In genomic region chr2:173183836-173184460, GRCm38 (mm10) we compare ENCODE assay signal across 8 mouse cellular contexts. TPM values are rescaled to one million over a fixed set of nuclear protein-coding genes. Genes with fewer than 3 reads are reported as not detected.
DNase-seq lines count a peak whose midpoint lies in the region; ATAC-seq and TF ChIP-seq lines count a peak whose summit lies in the region.

No protein-coding gene starts in this region.

- no peak for TF ChIP-seq EP300 in MEL (IDR thresholded peaks at IDR 0.05; ENCODE audit: low read depth in 1 of 2, low read length in 2 of 2)
- TF ChIP-seq EP300 in stomach, postnatal 0 days (optimal IDR thresholded peaks at IDR 0.05): no peak

- TF ChIP-seq CTCF in MEL (IDR thresholded peaks at IDR 0.05 in 2 of 3, conservative IDR thresholded peaks at IDR 0.05 in 1 of 3; ENCODE audit: control insufficient read depth in 1 of 3, insufficient read depth in 1 of 3, low read depth in 2 of 3, low read length in 3 of 3, poor library complexity in 1 of 3, severe bottlenecking in 1 of 3): peak in 2 of 3 experiments; percentile 9 to 31; a peak in 2 of 6 replicates
- peak; percentile 83 for TF ChIP-seq CTCF in left cerebral cortex, adult 2 months (IDR thresholded peaks at IDR 0.05)
- peak; percentile 83 for TF ChIP-seq CTCF in stomach, postnatal 0 days (IDR thresholded peaks at IDR 0.05; ENCODE audit: low read depth)

- no peak for ATAC-seq in heart, embryonic 12.5 days (ENCODE audit: insufficient number of reproducible peaks, low FRiP score)
- ATAC-seq in midbrain, embryonic 14.5 days (ENCODE audit: low FRiP score, low TSS enrichment): 0 out of 2 replicates have a peak, but pooled peaks have one; percentile 10
- peak; percentile 19; the same call in 1 of the 2 replicates for ATAC-seq in stomach, postnatal 0 days (ENCODE audit: low FRiP score, low TSS enrichment)

- no peak overlapping the region for H3K27ac ChIP-seq in heart, embryonic 12.5 days (ENCODE audit: poor library complexity, severe bottlenecking)
- no peak overlapping the region for H3K27ac ChIP-seq in MEL (ENCODE audit: control insufficient read depth, low read depth, low read length)
- no peak overlapping the region for H3K27ac ChIP-seq in left cerebral cortex, adult 2 months
- no peak overlapping the region for H3K27ac ChIP-seq in midbrain, embryonic 14.5 days (replicated peaks; ENCODE audit: low read depth, low read length)
- no peak overlapping the region for H3K27ac ChIP-seq in stomach, postnatal 0 days (replicated peaks)

- intact Hi-C loops in heart, postnatal 36 days (cut with DNase I): loop anchor here (1.0 kb wide), 2 partner anchors 19 to 77 kb away; no protein-coding TSS in a partner anchor
- intact Hi-C loops in left cerebral cortex, adult 2 months (cut with DNase I): loop anchor here (1.0 to 10.0 kb wide), 2 partner anchors 77 to 1101 kb away; partner anchors contain the start of gene Gnas

- no peak overlapping the region for H3K4me2 ChIP-seq in heart, embryonic 12.5 days
- no peak overlapping the region for H3K4me2 ChIP-seq in midbrain, embryonic 14.5 days (ENCODE audit: low read length)
- no peak overlapping the region for H3K4me2 ChIP-seq in stomach, postnatal 0 days (replicated peaks; ENCODE audit: low read depth)

- peaks cover 30% of the 10 kb centered on the region for H3K27me3 ChIP-seq in heart, embryonic 12.5 days (replicated peaks)
- H3K27me3 ChIP-seq in MEL (ENCODE audit: control insufficient read depth in 1 of 2, insufficient read depth in 2 of 2, low read length in 2 of 2): no peaks in the 10 kb centered on the region
- 0 out of 2 replicates have a peak, but pooled peaks cover 4% of the 10 kb centered on the region for H3K27me3 ChIP-seq in midbrain, embryonic 14.5 days (ENCODE audit: control insufficient read depth, insufficient read depth, low read length)
- no peaks in the 10 kb centered on the region for H3K27me3 ChIP-seq in stomach, postnatal 0 days (ENCODE audit: control insufficient read depth, insufficient read depth, low read length)

- peak; percentile 91 for DNase-seq in heart, adult 11 months
- DNase-seq in MEL (ENCODE audit: low read depth, low spot score): no peak
- peak; percentile 74 for DNase-seq in embryo, embryonic 9.5 days (ENCODE audit: extremely low spot score)
- peak; percentile 66 to 79 for DNase-seq in heart, postnatal 36 days
- peak; percentile 67 to 75 for DNase-seq in left cerebral cortex, adult 2 months (ENCODE audit: extremely low spot score in 1 of 2, low spot score in 2 of 2)
- peak; percentile 87 for DNase-seq in midbrain, embryonic 14.5 days
- peak; percentile 75 for DNase-seq in stomach, postnatal 0 days (ENCODE audit: low spot score)

- TF ChIP-seq RAD21 in MEL (IDR thresholded peaks at IDR 0.05; ENCODE audit: low read depth, low read length): no peak; the same call in 1 of the 2 replicates

- H3K4me3 ChIP-seq in heart, embryonic 12.5 days: no peak overlapping the region
- no peak overlapping the region for H3K4me3 ChIP-seq in MEL (ENCODE audit: control insufficient read depth in 1 of 2, insufficient read depth in 1 of 2, low read depth in 2 of 2, low read length in 2 of 2)
- no peak overlapping the region for H3K4me3 ChIP-seq in left cerebral cortex, adult 2 months
- H3K4me3 ChIP-seq in midbrain, embryonic 14.5 days (replicated peaks; ENCODE audit: low read depth, low read length): no peak overlapping the region
- H3K4me3 ChIP-seq in stomach, postnatal 0 days (ENCODE audit: low read depth, low read length): no peak overlapping the region

- H3K36me3 ChIP-seq in heart, embryonic 12.5 days: no peaks in the 10 kb centered on the region
- no peaks in the 10 kb centered on the region for H3K36me3 ChIP-seq in MEL (ENCODE audit: control insufficient read depth in 1 of 2, insufficient read depth in 2 of 2, low read length in 2 of 2)
- no peaks in the 10 kb centered on the region for H3K36me3 ChIP-seq in midbrain, embryonic 14.5 days (ENCODE audit: control insufficient read depth, insufficient read depth, low read length)
- no peaks in the 10 kb centered on the region for H3K36me3 ChIP-seq in stomach, postnatal 0 days (ENCODE audit: control insufficient read depth, insufficient read depth, low read length)

- no peaks in the 10 kb centered on the region for H3K4me1 ChIP-seq in heart, embryonic 12.5 days (replicated peaks)
- no peaks in the 10 kb centered on the region for H3K4me1 ChIP-seq in MEL (ENCODE audit: control insufficient read depth in 1 of 2, insufficient read depth in 2 of 2, low read length in 2 of 2)
- no peaks in the 10 kb centered on the region for H3K4me1 ChIP-seq in midbrain, embryonic 14.5 days (ENCODE audit: control insufficient read depth, insufficient read depth, low read length)
- no peaks in the 10 kb centered on the region for H3K4me1 ChIP-seq in stomach, postnatal 0 days (replicated peaks; ENCODE audit: control insufficient read depth, insufficient read depth)

- H3K79me2 ChIP-seq in MEL (ENCODE audit: control insufficient read depth, insufficient read depth, low read length, poor library complexity): no peaks in the 10 kb centered on the region

- TF ChIP-seq POLR2A in MEL (IDR thresholded peaks at IDR 0.05; ENCODE audit: control insufficient read depth in 1 of 2, insufficient read depth in 1 of 2, low read depth in 1 of 2, low read length in 2 of 2, poor library complexity in 1 of 2): no peak

- 8% methylated on average over 8 of the region's 8 CpGs for whole genome bisulfite sequencing in heart, embryonic 12.5 days
- 8% methylated on average over 8 of the region's 8 CpGs for WGBS in midbrain, embryonic 14.5 days
- WGBS in stomach, postnatal 0 days: 2% methylated on average over 8 of the region's 8 CpGs

- no peak overlapping the region for H3K9ac ChIP-seq in heart, embryonic 12.5 days
- no peak overlapping the region for H3K9ac ChIP-seq in MEL (ENCODE audit: control insufficient read depth, low read depth, low read length, poor library complexity, severe bottlenecking)
- H3K9ac ChIP-seq in midbrain, embryonic 14.5 days (replicated peaks; ENCODE audit: low read length): no peak overlapping the region
- H3K9ac ChIP-seq in stomach, postnatal 0 days (ENCODE audit: low read length): no peak overlapping the region

- H3K9me3 ChIP-seq in heart, embryonic 12.5 days (replicated peaks): no peaks in the 10 kb centered on the region
- no peaks in the 10 kb centered on the region for H3K9me3 ChIP-seq in MEL (replicated peaks; ENCODE audit: insufficient read depth, low read length)
- H3K9me3 ChIP-seq in midbrain, embryonic 14.5 days (ENCODE audit: control insufficient read depth, low read length): no peaks in the 10 kb centered on the region
- H3K9me3 ChIP-seq in stomach, postnatal 0 days (ENCODE audit: control insufficient read depth, low read length): no peaks in the 10 kb centered on the region

TF ChIP-seq in MEL, 35 proteins besides CTCF, POLR2A, EP300 and RAD21:
- TF ChIP-seq TBP (IDR thresholded peaks at IDR 0.05; ENCODE audit: low read depth, low read length): no peak
- 0 out of 2 replicates have a peak, but pooled peaks have one; percentile 13 for TF ChIP-seq SMC3 (IDR thresholded peaks at IDR 0.05; ENCODE audit: low read depth, low read length)
TF ChIP-seq in MEL: peak in this region for 1.

RNA-seq across cellular contexts. Expression of gene Pck1, which starts 31.1 kb away (rescaled TPM):
- polyA plus RNA-seq in heart, embryonic 12.5 days (2016; fragmentation: Nextera tagmentation; extraction: Ambion mirVana): 0.09 and 0.19 TPM in 2 replicates
- total RNA-seq in MEL (2012; rRNA removed): not detected in 2 replicates
- not detected for polyA plus RNA-seq in MEL (2012; ENCODE audit: insufficient read depth in 1 of 2, insufficient read length in 2 of 2, low read depth in 1 of 2, low replicate concordance in 2 of 2, missing spikeins in 1 of 2)
- 10 to 100 TPM in 1 of 2 experiments, 1 to 10 TPM in 1; 3.3 to 26.2 TPM for total RNA-seq in heart, postnatal 36 days (2021)
- total RNA-seq in left cerebral cortex, adult 2 months (2021): under 1 TPM in 1 of 2 experiments, not detected in 1; 0.11 TPM
- polyA plus RNA-seq in midbrain, embryonic 14.5 days (2014; fragmentation: Nextera tagmentation; extraction: Ambion mirVana): not detected in 2 replicates
- 0.59 and 0.70 TPM in 2 replicates for polyA plus RNA-seq in stomach, postnatal 0 days (2015; fragmentation: Nextera tagmentation; extraction: Ambion mirVana)

RNA-seq across cellular contexts. Expression of gene Zbp1, which starts 34.8 kb away (rescaled TPM):
- not detected in 2 replicates for polyA plus RNA-seq in heart, embryonic 12.5 days (2016; fragmentation: Nextera tagmentation; extraction: Ambion mirVana)
- not detected in 2 replicates for total RNA-seq in MEL (2012; rRNA removed)
- polyA plus RNA-seq in MEL (2012; ENCODE audit: insufficient read depth in 1 of 2, insufficient read length in 2 of 2, low read depth in 1 of 2, low replicate concordance in 2 of 2, missing spikeins in 1 of 2): not detected
- total RNA-seq in heart, postnatal 36 days (2021): 1 to 10 TPM in 1 of 2 experiments, under 1 TPM in 1; 0.44 to 1.8 TPM
- total RNA-seq in left cerebral cortex, adult 2 months (2021): under 1 TPM in 1 of 2 experiments, not detected in 1; 0.36 TPM
- polyA plus RNA-seq in midbrain, embryonic 14.5 days (2014; fragmentation: Nextera tagmentation; extraction: Ambion mirVana): 1.7 TPM in 1 of 2 replicates, not detected in the other
- polyA plus RNA-seq in stomach, postnatal 0 days (2015; fragmentation: Nextera tagmentation; extraction: Ambion mirVana): 4.6 and 5.0 TPM in 2 replicates

Comparison
In these comparisons a context has a peak if more than half of its experiments do, and no peak if none do; other contexts are left out.
1. CTCF ChIP-seq: peak in every context shown above with its lines; median percentile 83 in left cerebral cortex, adult 2 months; 83 in stomach, postnatal 0 days; 20 in MEL.